Mouse (Mus musculus) ES-Bruce4 (cell line): ENCODE data around the gene Cdkl3. TPM values are rescaled to one million over a fixed set of nuclear protein-coding genes. Genes with fewer than 3 reads are reported as not detected.

Experiments
- H3K27ac ChIP-seq: 2 replicates; pipeline ENCODE4 v1.5.1; 2012; ENCODE audit warnings: low read length, inconsistent platforms; ENCODE audit not compliant: insufficient read depth
- H3K27me3 ChIP-seq: 2 replicates; pipeline ENCODE4 v1.6.1; 2012; ENCODE audit warnings: mild to moderate bottlenecking, low read length, inconsistent platforms; ENCODE audit not compliant: control insufficient read depth, poor library complexity, insufficient read depth, severe bottlenecking
- H3K36me3 ChIP-seq: 2 replicates; pipeline ENCODE4 v1.6.1; 2012; ENCODE audit warnings: inconsistent platforms, mild to moderate bottlenecking, low read length, moderate library complexity; ENCODE audit not compliant: control insufficient read depth, poor library complexity, insufficient read depth, severe bottlenecking
- H3K4me1 ChIP-seq: one replicate; pipeline ENCODE4 v1.8.1; 2011; ENCODE audit warnings: low read length; ENCODE audit not compliant: control insufficient read depth, insufficient read depth
- H3K4me3 ChIP-seq: 2 replicates; pipeline ENCODE4 v1.5.1; 2011; ENCODE audit warnings: low read depth, mild to moderate bottlenecking, low read length
- H3K9ac ChIP-seq: 2 replicates; pipeline ENCODE4 v1.6.1; 2012; ENCODE audit warnings: low read depth, mild to moderate bottlenecking, inconsistent platforms; ENCODE audit not compliant: poor library complexity, severe bottlenecking
- H3K9me3 ChIP-seq: replicated peaks from 2 replicates; pipeline ENCODE4 v1.6.1; 2012; ENCODE audit warnings: mild to moderate bottlenecking, low read length, inconsistent platforms; ENCODE audit not compliant: control insufficient read depth, poor library complexity, insufficient read depth, severe bottlenecking
- CTCF ChIP-seq: IDR thresholded peaks from one replicate; pipeline ENCODE4 v1.8.1; 2011; ENCODE audit warnings: low read depth, low read length
- EP300 ChIP-seq: IDR thresholded peaks from 2 replicates; pipeline ENCODE4 v1.6.1; 2011; ENCODE audit warnings: low read depth, low read length; ENCODE audit not compliant: insufficient read depth
- POLR2A ChIP-seq: IDR thresholded peaks from one replicate; pipeline ENCODE4 v1.8.1; 2011; ENCODE audit warnings: low read length; ENCODE audit not compliant: insufficient read depth
- polyA plus RNA-seq: library from polyadenylated mRNA; stranded (reverse); fragments of >200 nt; gene quantifications from 2 replicates; pipeline ENCODE4 v1.2.4, GENCODE M21; 2011; ENCODE audit warnings: low read depth; ENCODE audit not compliant: missing spikeins, insufficient read depth, insufficient read length

Gene Cdkl3
- polyA plus RNA-seq, 1 experiment: 12.9 TPM

GRCm38 (mm10) chr11:52099031-52099761 is 95.2 kb downstream of the Cdkl3 start:
- no peaks in the 10 kb centered on the region for H3K4me1 ChIP-seq
- H3K36me3 ChIP-seq: peaks cover 10% of the 10 kb centered on the region
- peak overlapping the region; percentile 85 for H3K4me3 ChIP-seq
- TF ChIP-seq POLR2A (no peak), CTCF (no peak), EP300 (no peak)
- H3K27ac ChIP-seq: peak overlapping the region; percentile 70
- H3K27me3 ChIP-seq: no peaks in the 10 kb centered on the region
- no peaks in the 10 kb centered on the region for H3K9me3 ChIP-seq
- peak overlapping the region; percentile 95 for H3K9ac ChIP-seq

GRCm38 (mm10) chr11:52099771-52100219 is 95.8 kb downstream of the Cdkl3 start:
- Histone ChIP-seq H3K27ac (no peak overlapping the region), H3K9ac (peak overlapping the region; percentile 95), H3K36me3 (peaks cover 10% of the 10 kb centered on the region), H3K4me1 (no peaks in the 10 kb centered on the region), H3K4me3 (peak overlapping the region; percentile 85), H3K9me3 (no peaks in the 10 kb centered on the region), H3K27me3 (no peaks in the 10 kb centered on the region)
- TF ChIP-seq EP300 (no peak), CTCF (no peak), POLR2A (no peak)

GRCm38 (mm10) chr11:52102977-52103376 is 99.0 kb downstream of the Cdkl3 start:
- H3K9ac ChIP-seq: no peak overlapping the region
- H3K36me3 ChIP-seq: peaks cover 13% of the 10 kb centered on the region
- H3K27me3 ChIP-seq: no peaks in the 10 kb centered on the region
- H3K9me3 ChIP-seq: no peaks in the 10 kb centered on the region
- no peaks in the 10 kb centered on the region for H3K4me1 ChIP-seq
- no peak for TF ChIP-seq EP300
- no peak for TF ChIP-seq CTCF
- no peak for TF ChIP-seq POLR2A
- H3K27ac ChIP-seq: no peak overlapping the region
- H3K4me3 ChIP-seq: no peak overlapping the region

- H3K27me3 ChIP-seq: no peaks in the 10 kb centered on the region
- H3K9ac ChIP-seq: no peak overlapping the region
- H3K4me1 ChIP-seq: no peaks in the 10 kb centered on the region
- H3K4me3 ChIP-seq: no peak overlapping the region
- no peak overlapping the region for H3K27ac ChIP-seq
- no peaks in the 10 kb centered on the region for H3K9me3 ChIP-seq
- TF ChIP-seq EP300: no peak
- no peak for TF ChIP-seq CTCF
- no peak for TF ChIP-seq POLR2A
- peaks cover 12% of the 10 kb centered on the region for H3K36me3 ChIP-seq
These were observed 101.5 kb downstream of the Cdkl3 start for GRCm38 (mm10) chr11:52105503-52105902.

- Histone ChIP-seq H3K27me3 (no peaks in the 10 kb centered on the region), H3K9me3 (no peaks in the 10 kb centered on the region), H3K9ac (no peak overlapping the region), H3K4me1 (no peaks in the 10 kb centered on the region), H3K36me3 (peaks cover 6% of the 10 kb centered on the region), H3K27ac (no peak overlapping the region), H3K4me3 (no peak overlapping the region)
- no peak for TF ChIP-seq POLR2A
- no peak for TF ChIP-seq EP300
- TF ChIP-seq CTCF: no peak
These were observed 102.0 kb downstream of the Cdkl3 start for GRCm38 (mm10) chr11:52106037-52106436.

- H3K27ac ChIP-seq: no peak overlapping the region
- TF ChIP-seq POLR2A: no peak
- TF ChIP-seq CTCF: no peak
- no peak for TF ChIP-seq EP300
These were observed 102.4 kb downstream of the Cdkl3 start for GRCm38 (mm10) chr11:52106438-52106837.

More at GRCm38 (mm10) chr11:52106438-52106837, 102.4 kb downstream of the Cdkl3 start:
- no peak overlapping the region for H3K4me3 ChIP-seq
- no peaks in the 10 kb centered on the region for H3K4me1 ChIP-seq
- no peaks in the 10 kb centered on the region for H3K9me3 ChIP-seq
- no peak overlapping the region for H3K9ac ChIP-seq
- H3K36me3 ChIP-seq: peaks cover 6% of the 10 kb centered on the region; the same call in 1 of the 2 replicates
- no peaks in the 10 kb centered on the region for H3K27me3 ChIP-seq
